Mouse (Mus musculus): ENCODE measurements around the gene Stxbp4. TPM values are rescaled to one million over a fixed set of nuclear protein-coding genes. Genes with fewer than 3 reads are reported as not detected.

The Stxbp4 gene
- total and polyA plus RNA-seq, 3 experiments: 1.8 to 5.2 (median 5.0) TPM

GRCm38 (mm10) chr11:90681171-90681570, 43.3 kb upstream of the Stxbp4 start:
- Histone ChIP-seq H3K4me3 (no peak overlapping the region), H3K36me3 (ENCODE audit: control insufficient read depth, insufficient read depth, low read length) (peaks cover 2% of the 10 kb centered on the region; the same call in 1 of the 2 replicates), H3K9ac (ENCODE audit: low read depth, low read length) (no peak overlapping the region), H3K27me3 (ENCODE audit: control insufficient read depth, insufficient read depth, low read length) (no peaks in the 10 kb centered on the region), H3K27ac (no peak overlapping the region), H3K79me2 (replicated peaks; ENCODE audit: control insufficient read depth, insufficient read depth, low read length) (no peaks in the 10 kb centered on the region), H3K4me1 (ENCODE audit: control insufficient read depth, insufficient read depth, low read length) (no peaks in the 10 kb centered on the region)
- TF ChIP-seq POLR2A (IDR thresholded peaks at IDR 0.05; ENCODE audit: insufficient read depth, low read depth, low read length): no peak
- no peak for TF ChIP-seq CTCF (IDR thresholded peaks at IDR 0.05)
- no peak for TF ChIP-seq EP300 (IDR thresholded peaks at IDR 0.05; ENCODE audit: insufficient read depth, low read depth, low read length)
- no peak for DNase-seq
- intact Hi-C loops (cut with DNase I): no loop called here

- Histone ChIP-seq H3K36me3 (ENCODE audit: control insufficient read depth, insufficient read depth, low read length) (peaks cover 2% of the 10 kb centered on the region; the same call in 1 of the 2 replicates), H3K4me1 (ENCODE audit: control insufficient read depth, insufficient read depth, low read length) (no peaks in the 10 kb centered on the region), H3K27ac (no peak overlapping the region), H3K4me3 (no peak overlapping the region), H3K27me3 (ENCODE audit: control insufficient read depth, insufficient read depth, low read length) (no peaks in the 10 kb centered on the region), H3K9ac (ENCODE audit: low read depth, low read length) (no peak overlapping the region), H3K79me2 (replicated peaks; ENCODE audit: control insufficient read depth, insufficient read depth, low read length) (no peaks in the 10 kb centered on the region)
- 96% methylated on average over 5 of the region's 5 CpGs for WGBS
- intact Hi-C loops (cut with DNase I): no loop called here
- TF ChIP-seq CTCF (IDR thresholded peaks at IDR 0.05): no peak
- no peak for TF ChIP-seq EP300 (IDR thresholded peaks at IDR 0.05; ENCODE audit: insufficient read depth, low read depth, low read length)
- TF ChIP-seq POLR2A (IDR thresholded peaks at IDR 0.05; ENCODE audit: insufficient read depth, low read depth, low read length): no peak
- no peak for DNase-seq
Observed at GRCm38 (mm10) chr11:90678582-90678981, 40.7 kb upstream of the Stxbp4 start.

- H3K36me3 ChIP-seq (ENCODE audit: control insufficient read depth, insufficient read depth, low read length): peaks cover 2% of the 10 kb centered on the region; the same call in 1 of the 2 replicates
- TF ChIP-seq CTCF (IDR thresholded peaks at IDR 0.05): no peak
- H3K27me3 ChIP-seq (ENCODE audit: control insufficient read depth, insufficient read depth, low read length): no peaks in the 10 kb centered on the region
- no peak overlapping the region for H3K4me3 ChIP-seq
- H3K79me2 ChIP-seq (replicated peaks; ENCODE audit: control insufficient read depth, insufficient read depth, low read length): no peaks in the 10 kb centered on the region
- H3K27ac ChIP-seq: no peak overlapping the region
- intact Hi-C loops (cut with DNase I): no loop called here
- no peaks in the 10 kb centered on the region for H3K4me1 ChIP-seq (ENCODE audit: control insufficient read depth, insufficient read depth, low read length)
- DNase-seq: no peak
- WGBS: 52% methylated on average over 8 of the region's 8 CpGs
- H3K9ac ChIP-seq (ENCODE audit: low read depth, low read length): no peak overlapping the region
Observed at GRCm38 (mm10) chr11:90677771-90678288, 39.9 kb upstream of the Stxbp4 start.

- WGBS: 92% methylated on average over 7 of the region's 7 CpGs
- no peaks in the 10 kb centered on the region for H3K4me1 ChIP-seq (ENCODE audit: control insufficient read depth, insufficient read depth, low read length)
- H3K27ac ChIP-seq: no peak overlapping the region
- H3K4me3 ChIP-seq: no peak overlapping the region
- H3K36me3 ChIP-seq (ENCODE audit: control insufficient read depth, insufficient read depth, low read length): peaks cover 2% of the 10 kb centered on the region; the same call in 1 of the 2 replicates
- H3K27me3 ChIP-seq (ENCODE audit: control insufficient read depth, insufficient read depth, low read length): no peaks in the 10 kb centered on the region
- no peak for DNase-seq
- TF ChIP-seq POLR2A (IDR thresholded peaks at IDR 0.05; ENCODE audit: insufficient read depth, low read depth, low read length): no peak
- TF ChIP-seq CTCF (IDR thresholded peaks at IDR 0.05): no peak
- no peak for TF ChIP-seq EP300 (IDR thresholded peaks at IDR 0.05; ENCODE audit: insufficient read depth, low read depth, low read length)
- intact Hi-C loops (cut with DNase I): no loop called here
- H3K9ac ChIP-seq (ENCODE audit: low read depth, low read length): no peak overlapping the region
- no peaks in the 10 kb centered on the region for H3K79me2 ChIP-seq (replicated peaks; ENCODE audit: control insufficient read depth, insufficient read depth, low read length)
Observed at GRCm38 (mm10) chr11:90677027-90677426, 39.1 kb upstream of the Stxbp4 start.

- Histone ChIP-seq H3K27me3 (ENCODE audit: control insufficient read depth, insufficient read depth, low read length) (no peaks in the 10 kb centered on the region), H3K27ac (no peak overlapping the region), H3K4me3 (no peak overlapping the region), H3K9ac (ENCODE audit: low read depth, low read length) (no peak overlapping the region), H3K79me2 (replicated peaks; ENCODE audit: control insufficient read depth, insufficient read depth, low read length) (no peaks in the 10 kb centered on the region), H3K4me1 (ENCODE audit: control insufficient read depth, insufficient read depth, low read length) (no peaks in the 10 kb centered on the region), H3K36me3 (ENCODE audit: control insufficient read depth, insufficient read depth, low read length) (peaks cover 2% of the 10 kb centered on the region; the same call in 1 of the 2 replicates)
- TF ChIP-seq EP300 (IDR thresholded peaks at IDR 0.05; ENCODE audit: insufficient read depth, low read depth, low read length) (no peak), CTCF (IDR thresholded peaks at IDR 0.05) (no peak), POLR2A (IDR thresholded peaks at IDR 0.05; ENCODE audit: insufficient read depth, low read depth, low read length) (no peak)
- intact Hi-C loops (cut with DNase I): no loop called here
- WGBS: 71% methylated on average over 5 of the region's 5 CpGs
- no peak for DNase-seq
Observed at GRCm38 (mm10) chr11:90675479-90676110, 37.7 kb upstream of the Stxbp4 start.

GRCm38 (mm10) chr11:90667325-90667724, 29.4 kb upstream of the Stxbp4 start:
- Histone ChIP-seq H3K36me3 (ENCODE audit: control insufficient read depth, insufficient read depth, low read length) (no peaks in the 10 kb centered on the region; the same call in 1 of the 2 replicates), H3K79me2 (replicated peaks; ENCODE audit: control insufficient read depth, insufficient read depth, low read length) (no peaks in the 10 kb centered on the region), H3K9ac (ENCODE audit: low read depth, low read length) (no peak overlapping the region), H3K4me1 (ENCODE audit: control insufficient read depth, insufficient read depth, low read length) (no peaks in the 10 kb centered on the region), H3K4me3 (no peak overlapping the region), H3K27ac (no peak overlapping the region), H3K27me3 (ENCODE audit: control insufficient read depth, insufficient read depth, low read length) (no peaks in the 10 kb centered on the region)
- intact Hi-C loops (cut with DNase I): no loop called here
- no peak for DNase-seq
- no peak for TF ChIP-seq CTCF (IDR thresholded peaks at IDR 0.05)
- no peak for TF ChIP-seq POLR2A (IDR thresholded peaks at IDR 0.05; ENCODE audit: insufficient read depth, low read depth, low read length)
- no peak for TF ChIP-seq EP300 (IDR thresholded peaks at IDR 0.05; ENCODE audit: insufficient read depth, low read depth, low read length)
- WGBS: 91% methylated on average over 6 of the region's 6 CpGs
